Mouse (Mus musculus): ENCODE measurements at regions not wholly inside any gene's neighbourhood (a gene's known extent, or its start where the extent isn't known, plus 50 kb on each side); places are given as distances from the start of the nearest gene placed in this dataset.

- no peak for DNase-seq (ENCODE audit: low read depth, low spot score)
Measured at GRCm38 (mm10) chr1:138771307-138772011, 76.9 kb downstream of the Lhx9 start.

- DNase-seq (ENCODE audit: low read depth, low spot score) = no peak
Measured at GRCm38 (mm10) chr1:138762876-138763275, 85.5 kb downstream of the Lhx9 start.

- no peak for DNase-seq (ENCODE audit: low read depth, low spot score)
Measured at GRCm38 (mm10) chr1:138757777-138758176, 90.6 kb downstream of the Lhx9 start.

- no peak for DNase-seq (ENCODE audit: low read depth, low spot score)
Measured at GRCm38 (mm10) chr1:138733308-138733707, 113.4 kb upstream of the Nek7 start.

- no peak for DNase-seq (ENCODE audit: low read depth, low spot score)
Measured at GRCm38 (mm10) chr1:138731008-138731407, 111.1 kb upstream of the Nek7 start.

- no peak for DNase-seq (ENCODE audit: low read depth, low spot score)
Measured at GRCm38 (mm10) chr1:138729089-138729699, 109.3 kb upstream of the Nek7 start.

- no peak for DNase-seq (ENCODE audit: low read depth, low spot score)
Measured at GRCm38 (mm10) chr1:138720728-138721127, 100.8 kb upstream of the Nek7 start.

- no peak for DNase-seq (ENCODE audit: low read depth, low spot score)
Measured at GRCm38 (mm10) chr1:138719297-138719696, 99.4 kb upstream of the Nek7 start.

- DNase-seq (ENCODE audit: low read depth, low spot score) = no peak
Measured at GRCm38 (mm10) chr1:138716991-138717390, 97.0 kb upstream of the Nek7 start.

- DNase-seq (ENCODE audit: low read depth, low spot score) = peak; percentile 7
Measured at GRCm38 (mm10) chr1:138715162-138715561, 95.2 kb upstream of the Nek7 start.

GRCm38 (mm10) chr1:138709229-138709608 lies 89.3 kb upstream of the Nek7 start:
- no peak for DNase-seq (ENCODE audit: low read depth, low spot score)

- no peak for DNase-seq (ENCODE audit: low read depth, low spot score)
Measured at GRCm38 (mm10) chr1:138708507-138709228, 88.7 kb upstream of the Nek7 start.

- no peak for DNase-seq (ENCODE audit: low read depth, low spot score)
Measured at GRCm38 (mm10) chr1:138707913-138708312, 88.0 kb upstream of the Nek7 start.

GRCm38 (mm10) chr1:138703291-138703690 lies 83.3 kb upstream of the Nek7 start:
- DNase-seq (ENCODE audit: low read depth, low spot score) = no peak

- DNase-seq (ENCODE audit: low read depth, low spot score) = no peak
Measured at GRCm38 (mm10) chr1:138689234-138689633, 69.3 kb upstream of the Nek7 start.

GRCm38 (mm10) chr1:138686746-138687145 lies 66.8 kb upstream of the Nek7 start:
- no peak for DNase-seq (ENCODE audit: low read depth, low spot score)

GRCm38 (mm10) chr1:138683711-138684110 lies 63.8 kb upstream of the Nek7 start:
- DNase-seq (ENCODE audit: low read depth, low spot score) = no peak

- DNase-seq (ENCODE audit: low read depth, low spot score) = no peak
Measured at GRCm38 (mm10) chr1:138681970-138682369, 62.0 kb upstream of the Nek7 start.

- DNase-seq (ENCODE audit: low read depth, low spot score) = no peak
Measured at GRCm38 (mm10) chr1:138674199-138674598, 54.3 kb upstream of the Nek7 start.
